Mouse (Mus musculus): ENCODE measurements around the gene Vars2. TPM values are rescaled to one million over a fixed set of nuclear protein-coding genes. Genes with fewer than 3 reads are reported as not detected.

Vars2 gene
- polyA plus RNA-seq, 1 experiment: 44.0 TPM

- no peak for TF ChIP-seq POLR2A (IDR thresholded peaks at IDR 0.05; ENCODE audit: borderline replicate concordance, extremely low read depth, low read depth, low read length)
- no peak for TF ChIP-seq CTCF (IDR thresholded peaks at IDR 0.05; ENCODE audit: insufficient read depth, low read length)
- 44% methylated on average over 6 of the region's 6 CpGs for WGBS
- H3K4me3 ChIP-seq (replicated peaks; ENCODE audit: extremely low read depth, low read depth, low read length): no peak overlapping the region
- H3K4me1 ChIP-seq (ENCODE audit: control insufficient read depth, insufficient read depth, low read length): 0 out of 2 replicates have a peak, but pooled peaks cover 2% of the 10 kb centered on the region
- DNase-seq: peak; percentile 9
Observed at GRCm38 (mm10) chr17:35639352-35639751, 28.0 kb downstream of the Vars2 start.

GRCm38 (mm10) chr17:35638475-35639190, 28.8 kb downstream of the Vars2 start:
- DNase-seq: peak; percentile 56
- TF ChIP-seq POLR2A (IDR thresholded peaks at IDR 0.05; ENCODE audit: borderline replicate concordance, extremely low read depth, low read depth, low read length): no peak
- TF ChIP-seq CTCF (IDR thresholded peaks at IDR 0.05; ENCODE audit: insufficient read depth, low read length): no peak
- Histone ChIP-seq H3K4me1 (ENCODE audit: control insufficient read depth, insufficient read depth, low read length) (no peaks in the 10 kb centered on the region), H3K4me3 (replicated peaks; ENCODE audit: extremely low read depth, low read depth, low read length) (no peak overlapping the region)
- WGBS: 17% methylated on average over 14 of the region's 14 CpGs

GRCm38 (mm10) chr17:35636363-35636762, 31.0 kb downstream of the Vars2 start:
- TF ChIP-seq POLR2A (IDR thresholded peaks at IDR 0.05; ENCODE audit: borderline replicate concordance, extremely low read depth, low read depth, low read length): no peak
- no peak for TF ChIP-seq CTCF (IDR thresholded peaks at IDR 0.05; ENCODE audit: insufficient read depth, low read length)
- no peaks in the 10 kb centered on the region for H3K4me1 ChIP-seq (ENCODE audit: control insufficient read depth, insufficient read depth, low read length)
- peak; percentile 79 for DNase-seq
- WGBS: 32% methylated on average over 5 of the region's 5 CpGs
- no peak overlapping the region for H3K4me3 ChIP-seq (replicated peaks; ENCODE audit: extremely low read depth, low read depth, low read length)

GRCm38 (mm10) chr17:35635699-35636111, 31.7 kb downstream of the Vars2 start:
- Histone ChIP-seq H3K4me1 (ENCODE audit: control insufficient read depth, insufficient read depth, low read length) (no peaks in the 10 kb centered on the region), H3K4me3 (replicated peaks; ENCODE audit: extremely low read depth, low read depth, low read length) (peak overlapping the region; percentile 40)
- WGBS: 1% methylated on average over 15 of the region's 15 CpGs
- peak; percentile 61 for DNase-seq
- TF ChIP-seq POLR2A (IDR thresholded peaks at IDR 0.05; ENCODE audit: borderline replicate concordance, extremely low read depth, low read depth, low read length) (no peak), CTCF (IDR thresholded peaks at IDR 0.05; ENCODE audit: insufficient read depth, low read length) (peak; percentile 64)

- no peak for DNase-seq
- WGBS: 63% methylated on average over 3 of the region's 3 CpGs
- Histone ChIP-seq H3K4me3 (replicated peaks; ENCODE audit: extremely low read depth, low read depth, low read length) (no peak overlapping the region), H3K4me1 (ENCODE audit: control insufficient read depth, insufficient read depth, low read length) (no peaks in the 10 kb centered on the region)
- TF ChIP-seq POLR2A (IDR thresholded peaks at IDR 0.05; ENCODE audit: borderline replicate concordance, extremely low read depth, low read depth, low read length): no peak
- no peak for TF ChIP-seq CTCF (IDR thresholded peaks at IDR 0.05; ENCODE audit: insufficient read depth, low read length)
Observed at GRCm38 (mm10) chr17:35635202-35635601, 32.2 kb downstream of the Vars2 start.

- peak; percentile 46 for DNase-seq
- WGBS: 17% methylated on average over 1 of the region's 1 CpGs
- H3K4me3 ChIP-seq (replicated peaks; ENCODE audit: extremely low read depth, low read depth, low read length): no peak overlapping the region
- TF ChIP-seq CTCF (IDR thresholded peaks at IDR 0.05; ENCODE audit: insufficient read depth, low read length): peak; percentile 64
- no peak for TF ChIP-seq POLR2A (IDR thresholded peaks at IDR 0.05; ENCODE audit: borderline replicate concordance, extremely low read depth, low read depth, low read length)
- no peaks in the 10 kb centered on the region for H3K4me1 ChIP-seq (ENCODE audit: control insufficient read depth, insufficient read depth, low read length)
Observed at GRCm38 (mm10) chr17:35633992-35634391, 33.4 kb downstream of the Vars2 start.

GRCm38 (mm10) chr17:35626537-35626936, 40.9 kb downstream of the Vars2 start, which contains the start of gene Gm9573:
Gene Gm9573 (minus strand): TSS chr17:35626637.
- H3K4me3 ChIP-seq (replicated peaks; ENCODE audit: extremely low read depth, low read depth, low read length): no peak within 1 kb of the TSS
- H3K4me1 ChIP-seq (ENCODE audit: control insufficient read depth, insufficient read depth, low read length): no peaks in the 10 kb centered on the region
- no peak for TF ChIP-seq CTCF (IDR thresholded peaks at IDR 0.05; ENCODE audit: insufficient read depth, low read length)
- no peak for TF ChIP-seq POLR2A (IDR thresholded peaks at IDR 0.05; ENCODE audit: borderline replicate concordance, extremely low read depth, low read depth, low read length)
- WGBS: 68% methylated on average over 7 of the region's 7 CpGs
- no peak for DNase-seq

GRCm38 (mm10) chr17:35617127-35617526, 50.3 kb downstream of the Vars2 start:
- no peak overlapping the region for H3K4me3 ChIP-seq (replicated peaks; ENCODE audit: extremely low read depth, low read depth, low read length)
- 66% methylated on average over 4 of the region's 4 CpGs for WGBS
- no peaks in the 10 kb centered on the region for H3K4me1 ChIP-seq (ENCODE audit: control insufficient read depth, insufficient read depth, low read length)
- TF ChIP-seq POLR2A (IDR thresholded peaks at IDR 0.05; ENCODE audit: borderline replicate concordance, extremely low read depth, low read depth, low read length): no peak
- TF ChIP-seq CTCF (IDR thresholded peaks at IDR 0.05; ENCODE audit: insufficient read depth, low read length): no peak
- DNase-seq: no peak

Other genes with a start within 250 kb of the Vars2 start
- 91.1 and 177 TPM in 2 replicates for gene H2-Q6, start 242.7 kb downstream of the Vars2 start, polyA plus RNA-seq (2012; rRNA removed)
- gene H2-Q7, start 228.4 kb downstream of the Vars2 start, polyA plus RNA-seq (2012; rRNA removed): 211 and 441 TPM in 2 replicates
- 11.4 and 12.9 TPM in 2 replicates for gene H2-Q10, start 197.5 kb downstream of the Vars2 start, polyA plus RNA-seq (2012; rRNA removed)
- gene Pou5f1, start 161.6 kb downstream of the Vars2 start, polyA plus RNA-seq (2012; rRNA removed): not detected in 2 replicates
- gene Tcf19, start 150.8 kb downstream of the Vars2 start, polyA plus RNA-seq (2012; rRNA removed): 6.4 and 6.5 TPM in 2 replicates
- 6.5 and 8.4 TPM in 2 replicates for gene Cchcr1, start 150.5 kb downstream of the Vars2 start, polyA plus RNA-seq (2012; rRNA removed)
- gene Psors1c2, start 134.4 kb downstream of the Vars2 start, polyA plus RNA-seq (2012; rRNA removed): 0.24 and 5.6 TPM in 2 replicates
- gene Cdsn, start 115.5 kb downstream of the Vars2 start, polyA plus RNA-seq (2012; rRNA removed): 2.0 and 23.0 TPM in 2 replicates
- 18.0 TPM in 1 of 2 replicates, not detected in the other for gene 2300002M23Rik, start 100.1 kb downstream of the Vars2 start, polyA plus RNA-seq (2012; rRNA removed)
- gene Sfta2, start 66.0 kb downstream of the Vars2 start, polyA plus RNA-seq (2012; rRNA removed): 257 and 330 TPM in 2 replicates
- gene Gm9573, start 41.0 kb downstream of the Vars2 start, polyA plus RNA-seq (2012; rRNA removed): not detected in 2 replicates
- 0.19 and 0.24 TPM in 2 replicates for gene Mucl3, start 23.9 kb downstream of the Vars2 start, polyA plus RNA-seq (2012; rRNA removed)
- gene Gtf2h4, start 6.1 kb upstream of the Vars2 start, polyA plus RNA-seq (2012; rRNA removed): 21.3 and 22.5 TPM in 2 replicates
- gene Ddr1, start 37.0 kb upstream of the Vars2 start, polyA plus RNA-seq (2012; rRNA removed): 63.9 and 66.2 TPM in 2 replicates
- 133 TPM in 2 replicates for gene Ier3, start 154.1 kb upstream of the Vars2 start, polyA plus RNA-seq (2012; rRNA removed)
- gene Flot1, start 155.6 kb upstream of the Vars2 start, polyA plus RNA-seq (2012; rRNA removed): 81.9 and 89.7 TPM in 2 replicates
- gene Tubb5, start 170.7 kb upstream of the Vars2 start, polyA plus RNA-seq (2012; rRNA removed): 258 and 298 TPM in 2 replicates
- gene Mdc1, start 173.9 kb upstream of the Vars2 start, polyA plus RNA-seq (2012; rRNA removed): 6.8 and 8.2 TPM in 2 replicates
- gene Nrm, start 193.7 kb upstream of the Vars2 start, polyA plus RNA-seq (2012; rRNA removed): 16.5 and 26.2 TPM in 2 replicates
- 53.9 and 61.5 TPM in 2 replicates for gene Ppp1r18, start 198.0 kb upstream of the Vars2 start, polyA plus RNA-seq (2012; rRNA removed)
- 62.8 and 70.1 TPM in 2 replicates for gene Dhx16, start 212.2 kb upstream of the Vars2 start, polyA plus RNA-seq (2012; rRNA removed)
- 36.1 and 38.1 TPM in 2 replicates for gene 2310061I04Rik, start 229.8 kb upstream of the Vars2 start, polyA plus RNA-seq (2012; rRNA removed)
- 49.4 and 57.7 TPM in 2 replicates for gene Atat1, start 242.5 kb upstream of the Vars2 start, polyA plus RNA-seq (2012; rRNA removed)
- 30.4 and 43.8 TPM in 2 replicates for gene Mrps18b, start 248.8 kb upstream of the Vars2 start, polyA plus RNA-seq (2012; rRNA removed)
- gene Ppp1r10, start 248.8 kb upstream of the Vars2 start, polyA plus RNA-seq (2012; rRNA removed): 27.4 and 28.6 TPM in 2 replicates

All from lung, adult 2 months (tissue).